Mouse (Mus musculus) testis, adult 2 months (tissue): Measurements from ENCODE around the gene Setd2.

Experiments
- CTCF ChIP-seq: fragments of 200-500 bp; IDR thresholded peaks from 2 replicates; pipeline ENCODE4 v1.5.1; 2012; ENCODE audit warnings: low read depth, mild to moderate bottlenecking, inconsistent platforms, low read length, moderate library complexity; ENCODE audit not compliant: control insufficient read depth, insufficient read depth, insufficient replicate concordance
- POLR2A ChIP-seq: fragments of 200-500 bp; IDR thresholded peaks from 2 replicates; pipeline ENCODE4 v1.6.1; 2012; ENCODE audit warnings: low read depth, mild to moderate bottlenecking, inconsistent platforms, low read length, moderate library complexity; ENCODE audit not compliant: control insufficient read depth

- no peak for TF ChIP-seq POLR2A
- TF ChIP-seq CTCF, result no peak
Measured at GRCm38 (mm10) chr9:110643787-110644186, 111.4 kb downstream of the Setd2 start.
